Mouse (Mus musculus): ENCODE data around the gene Mlst8. TPM values are rescaled to one million over a fixed set of nuclear protein-coding genes. Genes with fewer than 3 reads are reported as not detected.

Gene Mlst8
- total and polyA plus RNA-seq, 2 experiments from 2014 or later, result 28.2 to 45.5 TPM

DNA sequence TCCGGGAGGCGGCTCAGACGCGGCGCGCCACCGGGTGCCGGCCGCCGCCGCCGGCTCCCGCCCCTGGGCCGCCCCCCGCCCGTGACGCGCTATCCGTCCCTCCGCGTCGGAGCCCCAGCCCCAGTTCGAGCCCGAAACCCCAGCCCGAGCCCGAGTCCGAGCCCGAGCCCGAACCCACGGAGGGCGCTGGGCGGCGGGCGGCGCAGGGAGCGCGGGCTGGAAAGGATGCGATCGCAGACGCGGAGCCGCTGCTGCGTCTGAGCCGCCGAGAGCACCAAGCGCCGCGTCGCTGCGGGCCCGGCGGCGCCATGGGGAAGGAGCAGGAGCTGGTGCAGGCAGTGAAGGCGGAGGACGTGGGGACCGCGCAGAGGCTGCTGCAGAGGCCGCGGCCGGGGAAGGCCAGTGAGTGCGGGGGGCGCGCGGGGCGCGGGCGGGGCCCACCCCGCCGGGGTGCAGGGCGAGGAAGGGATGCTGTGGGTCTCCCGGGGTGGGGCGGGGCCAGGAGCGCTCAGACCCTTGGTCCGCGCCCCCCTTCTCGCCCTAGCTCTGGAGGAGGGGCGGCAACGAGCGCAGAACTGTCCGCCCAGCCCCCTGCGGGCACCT is 9.9 kb upstream of the Mlst8 start:
- peak; percentile 80 for ATAC-seq
- Histone ChIP-seq H3K4me1 (ENCODE audit: insufficient read depth) (peaks cover 18% of the 10 kb centered on the region), H3K27me3 (ENCODE audit: insufficient read depth, low read length) (no peaks in the 10 kb centered on the region), H3K9me3 (ENCODE audit: low read length) (no peaks in the 10 kb centered on the region), H3K4me2 (ENCODE audit: low read depth) (peak overlapping the region; percentile 88), H3K4me3 (ENCODE audit: low read depth, low read length) (peak overlapping the region; percentile 82), H3K9ac (peak overlapping the region; percentile 94), H3K27ac (ENCODE audit: low read depth, low read length) (peak overlapping the region; percentile 94), H3K36me3 (ENCODE audit: insufficient read depth) (no peaks in the 10 kb centered on the region)
- DNase-seq, result peak; percentile 70
- TF ChIP-seq CTCF (IDR thresholded peaks at IDR 0.05; ENCODE audit: low read depth), result no peak
- 3% methylated on average over 51 of the region's 81 CpGs for WGBS

DNA sequence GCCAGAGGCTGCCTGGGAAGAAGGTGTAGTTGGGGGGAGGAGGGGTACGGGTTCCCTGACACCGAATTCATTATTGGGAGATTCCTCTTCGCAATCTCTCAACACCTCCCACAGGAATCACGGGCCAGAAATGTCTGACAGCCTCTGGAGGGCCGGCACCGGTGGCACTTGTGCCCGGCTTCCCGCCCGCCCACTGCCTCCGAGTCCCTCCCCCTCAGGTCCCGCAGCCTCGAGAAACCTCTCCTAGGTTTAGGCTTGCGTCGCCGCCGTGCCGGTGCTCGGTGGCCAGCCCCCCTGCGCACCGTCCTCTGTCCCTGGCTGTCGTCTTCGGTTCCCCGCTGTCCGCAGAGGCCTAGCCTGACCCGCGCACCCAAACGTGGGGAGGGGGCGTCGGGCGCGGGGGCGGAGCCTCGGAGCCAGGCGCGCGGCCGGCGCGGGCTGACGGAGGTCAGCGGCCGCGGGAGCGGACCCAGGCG is 9.3 kb upstream of the Mlst8 start, which contains the start of gene Caskin1:
TSS of gene Caskin1 (plus strand) at position 416 of the 476 bp plus-strand sequence.
- no peaks in the 10 kb centered on the region for H3K36me3 ChIP-seq (ENCODE audit: insufficient read depth)
- H3K4me3 ChIP-seq (ENCODE audit: low read depth, low read length), result peak within 1 kb of the TSS; percentile 82
- peak within 1 kb of the TSS; percentile 88 for H3K4me2 ChIP-seq (ENCODE audit: low read depth)
- ATAC-seq (peak; percentile 62), DNase-seq (peak; percentile 64)
- under 1% methylated on average over 30 of the region's 45 CpGs for WGBS
- H3K9me3 ChIP-seq (ENCODE audit: low read length), result no peaks in the 10 kb centered on the region
- H3K27ac ChIP-seq (ENCODE audit: low read depth, low read length), result peak within 1 kb of the TSS; percentile 94
- peak within 1 kb of the TSS; percentile 94 for H3K9ac ChIP-seq
- TF ChIP-seq CTCF (IDR thresholded peaks at IDR 0.05; ENCODE audit: low read depth), result no peak
- no peaks in the 10 kb centered on the region for H3K27me3 ChIP-seq (ENCODE audit: insufficient read depth, low read length)
- H3K4me1 ChIP-seq (ENCODE audit: insufficient read depth), result peaks cover 18% of the 10 kb centered on the region

DNA sequence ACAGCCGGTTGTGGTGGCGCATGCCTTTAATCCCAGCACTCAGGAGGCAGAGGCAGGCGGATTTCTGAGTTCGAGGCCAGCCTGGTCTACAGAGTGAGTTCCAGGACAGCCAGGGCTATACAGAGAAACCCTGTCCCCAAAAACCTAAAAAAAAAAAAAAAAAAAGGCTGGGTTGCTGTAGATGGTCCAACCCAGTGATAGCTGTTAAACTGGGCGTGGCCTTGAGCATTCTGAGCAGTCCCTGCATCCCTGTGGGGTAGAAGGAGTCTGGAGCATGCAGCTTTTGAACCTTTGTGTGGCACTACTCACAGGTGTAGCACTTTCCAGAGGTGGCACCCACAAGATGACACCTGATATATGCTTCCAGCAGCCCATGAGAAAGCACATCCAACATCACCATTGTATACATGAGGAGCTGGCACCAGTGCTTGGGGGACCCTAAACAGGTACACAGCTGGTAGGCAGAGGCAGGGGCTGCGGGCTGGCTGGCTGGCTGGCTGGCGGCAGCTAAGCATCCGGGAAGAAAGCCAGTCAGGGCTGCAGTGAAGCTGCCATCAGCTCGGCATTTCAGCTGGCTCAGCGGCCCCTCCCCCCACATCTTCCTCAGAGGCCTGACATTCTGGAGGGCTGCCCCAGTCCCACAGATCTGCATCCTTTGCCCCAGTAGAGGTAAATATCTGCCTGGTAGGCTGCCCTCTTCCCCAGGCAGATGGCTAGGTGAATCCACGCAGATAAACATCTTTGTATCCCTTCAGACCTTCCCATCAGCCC is 6.4 kb upstream of the Mlst8 start:
- 0 out of 2 replicates have a peak overlapping the region, but pooled peaks have one; percentile 29 for H3K27ac ChIP-seq (ENCODE audit: low read depth, low read length)
- peaks cover 14% of the 10 kb centered on the region; the same call in 1 of the 2 replicates for H3K4me1 ChIP-seq (ENCODE audit: insufficient read depth)
- H3K4me2 ChIP-seq (ENCODE audit: low read depth), result no peak overlapping the region
- WGBS, result 43% methylated on average over 11 of the region's 11 CpGs
- DNase-seq (peak; percentile 59), ATAC-seq (no peak)
- H3K36me3 ChIP-seq (ENCODE audit: insufficient read depth), result no peaks in the 10 kb centered on the region
- no peaks in the 10 kb centered on the region for H3K9me3 ChIP-seq (ENCODE audit: low read length)
- H3K4me3 ChIP-seq (ENCODE audit: low read depth, low read length), result no peak overlapping the region
- no peak for TF ChIP-seq CTCF (IDR thresholded peaks at IDR 0.05; ENCODE audit: low read depth)
- H3K27me3 ChIP-seq (ENCODE audit: insufficient read depth, low read length), result no peaks in the 10 kb centered on the region
- peak overlapping the region; percentile 3; the same call in 1 of the 2 replicates for H3K9ac ChIP-seq

DNA sequence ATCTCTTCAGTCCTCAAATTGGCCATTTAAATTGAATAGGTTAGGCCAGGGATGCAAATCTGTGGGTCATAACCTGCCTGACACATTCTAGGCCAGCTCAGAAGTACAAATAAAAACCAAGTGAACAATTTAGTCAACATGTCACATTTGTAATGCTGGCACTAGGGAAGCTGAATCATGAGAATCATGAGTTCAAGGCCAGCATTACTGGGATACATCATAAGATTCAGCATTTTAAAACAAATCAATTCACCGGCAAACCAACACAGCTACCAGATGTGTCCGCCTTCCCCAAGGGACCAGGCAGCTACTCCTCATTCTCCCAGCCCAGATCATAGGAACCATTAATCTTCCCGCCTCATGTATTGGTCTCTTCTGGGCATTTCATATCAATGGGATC is 4.6 kb upstream of the Mlst8 start:
- Histone ChIP-seq H3K27me3 (ENCODE audit: insufficient read depth, low read length) (no peaks in the 10 kb centered on the region), H3K4me3 (ENCODE audit: low read depth, low read length) (no peak overlapping the region), H3K9me3 (ENCODE audit: low read length) (no peaks in the 10 kb centered on the region), H3K36me3 (ENCODE audit: insufficient read depth) (no peaks in the 10 kb centered on the region), H3K4me1 (ENCODE audit: insufficient read depth) (peaks cover 8% of the 10 kb centered on the region; the same call in 1 of the 2 replicates), H3K27ac (ENCODE audit: low read depth, low read length) (no peak overlapping the region), H3K4me2 (ENCODE audit: low read depth) (no peak overlapping the region), H3K9ac (no peak overlapping the region)
- 93% methylated on average over 3 of the region's 3 CpGs for WGBS
- ATAC-seq, result no peak
- no peak for TF ChIP-seq CTCF (IDR thresholded peaks at IDR 0.05; ENCODE audit: low read depth)
- no peak for DNase-seq

DNA sequence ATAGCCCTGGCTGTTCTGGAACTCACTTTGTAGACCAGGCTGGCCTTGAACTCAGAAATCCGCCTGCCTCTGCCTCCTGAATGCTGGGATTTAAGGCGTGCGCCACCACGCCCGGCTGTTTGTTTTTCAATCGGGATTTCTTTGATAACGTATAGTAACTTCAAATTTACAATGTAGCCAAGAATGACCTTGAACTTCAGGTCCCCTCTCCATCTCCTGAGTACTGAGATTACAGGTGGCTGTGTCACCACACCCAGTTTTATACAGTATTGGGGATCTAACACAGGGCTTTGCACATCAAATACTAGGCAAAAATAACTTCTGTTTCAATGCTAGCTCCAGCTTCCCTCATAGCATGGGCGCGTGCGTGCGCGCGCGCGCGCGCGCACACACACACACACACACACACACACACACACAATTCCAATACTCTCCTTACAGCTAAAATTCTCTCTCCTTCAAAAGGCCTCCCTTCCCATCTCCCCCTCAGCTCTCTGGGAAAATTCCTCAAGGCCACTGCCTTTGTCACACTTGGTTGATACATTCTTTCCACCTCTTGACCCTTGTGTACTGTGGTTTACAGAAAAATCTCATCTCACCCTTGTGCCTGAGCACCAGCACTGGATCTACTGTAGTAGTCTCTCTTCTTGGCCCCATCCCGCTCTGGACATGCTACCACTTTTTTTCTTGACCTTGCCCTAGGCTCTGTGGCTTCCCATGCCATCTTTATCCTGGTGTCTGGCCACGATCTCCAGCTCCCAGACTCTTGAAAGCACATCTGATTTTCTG is 2.3 kb upstream of the Mlst8 start:
- Histone ChIP-seq H3K9me3 (ENCODE audit: low read length) (no peaks in the 10 kb centered on the region), H3K4me1 (ENCODE audit: insufficient read depth) (peaks cover 8% of the 10 kb centered on the region; the same call in 1 of the 2 replicates), H3K27me3 (ENCODE audit: insufficient read depth, low read length) (no peaks in the 10 kb centered on the region), H3K36me3 (ENCODE audit: insufficient read depth) (peaks cover 11% of the 10 kb centered on the region), H3K4me2 (ENCODE audit: low read depth) (no peak overlapping the region), H3K4me3 (ENCODE audit: low read depth, low read length) (no peak overlapping the region), H3K9ac (no peak overlapping the region), H3K27ac (ENCODE audit: low read depth, low read length) (no peak overlapping the region)
- WGBS, result 93% methylated on average over 20 of the region's 20 CpGs
- ATAC-seq (no peak), DNase-seq (no peak)
- no peak for TF ChIP-seq CTCF (IDR thresholded peaks at IDR 0.05; ENCODE audit: low read depth)

DNA sequence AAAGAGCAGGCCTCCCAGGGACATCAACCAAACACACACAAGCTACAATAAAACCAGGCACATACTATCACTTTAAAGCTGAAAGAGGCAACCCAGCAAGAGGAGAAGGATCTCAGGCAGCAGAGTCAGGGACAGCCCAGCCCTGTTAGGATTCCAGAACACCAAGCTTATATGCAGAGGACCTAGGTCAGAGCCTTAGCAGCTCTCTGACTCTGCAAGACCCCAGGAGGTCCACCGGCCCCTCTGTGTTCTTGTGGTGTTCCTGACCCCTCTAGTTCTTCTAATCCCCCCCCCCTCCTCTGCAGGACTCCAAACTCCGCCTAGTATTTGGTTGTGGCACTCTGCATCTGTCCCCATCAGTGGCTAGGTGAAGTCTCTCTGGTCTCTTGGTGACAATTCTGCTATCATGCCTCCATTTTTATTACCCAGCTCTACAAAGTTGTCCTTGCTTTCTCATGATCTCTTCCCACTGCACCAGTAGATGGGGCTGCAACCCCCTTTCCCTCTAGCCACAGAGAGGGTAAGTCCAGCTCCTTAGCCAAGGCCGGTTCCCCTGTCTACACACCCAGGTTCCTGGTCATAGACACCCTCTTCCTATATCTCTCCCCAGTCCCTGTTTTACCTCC is 1.4 kb upstream of the Mlst8 start:
- Histone ChIP-seq H3K4me3 (ENCODE audit: low read depth, low read length) (no peak overlapping the region), H3K36me3 (ENCODE audit: insufficient read depth) (peaks cover 20% of the 10 kb centered on the region), H3K27ac (ENCODE audit: low read depth, low read length) (no peak overlapping the region), H3K9ac (no peak overlapping the region), H3K27me3 (ENCODE audit: insufficient read depth, low read length) (no peaks in the 10 kb centered on the region), H3K9me3 (ENCODE audit: low read length) (no peaks in the 10 kb centered on the region), H3K4me2 (ENCODE audit: low read depth) (no peak overlapping the region), H3K4me1 (ENCODE audit: insufficient read depth) (peaks cover 8% of the 10 kb centered on the region; the same call in 1 of the 2 replicates)
- peak; percentile 41 for TF ChIP-seq CTCF (IDR thresholded peaks at IDR 0.05; ENCODE audit: low read depth)
- DNase-seq (no peak), ATAC-seq (no peak)
- WGBS, result 43% methylated on average over 3 of the region's 3 CpGs

Data from forebrain, postnatal 0 days (tissue).